Mouse (Mus musculus) limb, embryonic 14.5 days (tissue): Measurements from ENCODE around the gene Git2. TPM values are rescaled to one million over a fixed set of nuclear protein-coding genes. Genes with fewer than 3 reads are reported as not detected.

Experiments
- ATAC-seq: fragments of 200-750 bp; cut with Nextera tagmentation; 2 replicates; pipeline ENCODE4 v1.8.0; 2017; ENCODE audit warnings: low read depth, moderate number of reproducible peaks, moderate TSS enrichment; ENCODE audit not compliant: low FRiP score
- DNase-seq: peaks from one replicate; pipeline ENCODE4 v3.0.0-alpha.2; 2015; ENCODE audit warnings: low spot score
- H3K27ac ChIP-seq: fragments of 300-500 bp; sonication (generic); replicated peaks from 2 replicates; pipeline ENCODE4 v1.5.1; 2014; ENCODE audit warnings: low read depth, mild to moderate bottlenecking, low read length, moderate library complexity, mixed read lengths
- H3K27me3 ChIP-seq: fragments of 300-500 bp; sonication (generic); 2 replicates; pipeline ENCODE4 v1.6.1; 2014; ENCODE audit warnings: low read length, mixed read lengths; ENCODE audit not compliant: control insufficient read depth, insufficient read depth
- H3K36me3 ChIP-seq: fragments of 300-500 bp; sonication (generic); 2 replicates; pipeline ENCODE4 v1.6.1; 2014; ENCODE audit warnings: mild to moderate bottlenecking, low read length, moderate library complexity, mixed read lengths; ENCODE audit not compliant: control insufficient read depth, insufficient read depth
- H3K4me1 ChIP-seq: fragments of 300-500 bp; sonication (generic); 2 replicates; pipeline ENCODE4 v1.6.1; 2014; ENCODE audit warnings: antibody characterized with exemption, low read length, mixed read lengths; ENCODE audit not compliant: control insufficient read depth, insufficient read depth
- H3K4me2 ChIP-seq: fragments of 300-500 bp; sonication (generic); replicated peaks from 2 replicates; pipeline ENCODE4 v1.6.1; 2014; ENCODE audit warnings: low read depth, mild to moderate bottlenecking, low read length, moderate library complexity; ENCODE audit not compliant: severe bottlenecking
- H3K4me3 ChIP-seq: fragments of 300-500 bp; sonication (generic); replicated peaks from 2 replicates; pipeline ENCODE4 v1.5.1; 2014; ENCODE audit warnings: low read length
- H3K9ac ChIP-seq: fragments of 300-500 bp; sonication (generic); 2 replicates; pipeline ENCODE4 v1.6.1; 2014; ENCODE audit warnings: mild to moderate bottlenecking, low read depth, low read length, moderate library complexity; ENCODE audit not compliant: severe bottlenecking
- H3K9me3 ChIP-seq: fragments of 300-500 bp; sonication (generic); 2 replicates; pipeline ENCODE4 v1.6.1; 2016; ENCODE audit warnings: low read length; ENCODE audit not compliant: control insufficient read depth
- POLR2A ChIP-seq: fragments of 200-500 bp; IDR thresholded peaks from 2 replicates; pipeline ENCODE4 v1.8.0; 2012; ENCODE audit warnings: inconsistent platforms, mild to moderate bottlenecking, moderate library complexity, borderline replicate concordance; ENCODE audit not compliant: insufficient read depth, insufficient read length; ENCODE audit errors: extremely low read depth
- WGBS: fragments of 180-500 bp; shearing (Covaris S2); extraction: QIAGEN DNeasy Blood & Tissue Kit; methylation state at CpG from one replicate; pipeline ENCODE4 v1.1.7; 2014; 5-methylcytosine and 5-hydroxymethylcytosine counted together
- polyA plus RNA-seq, 2 experiments: library from polyadenylated mRNA; depleted of rRNA in 1 of 2; stranded (reverse) in 1 of 2; unstranded in 1 of 2; fragments of >200 nt; fragmentation: Nextera tagmentation in 1 of 2; extraction: Ambion mirVana in 1 of 2; gene quantifications; 2 replicates each; pipeline versions ENCODE4 v1.2.1 to v1.2.3; 2012 to 2014

The Git2 gene
- polyA plus RNA-seq, 2 experiments = 41.6 to 64.2 TPM

DNA sequence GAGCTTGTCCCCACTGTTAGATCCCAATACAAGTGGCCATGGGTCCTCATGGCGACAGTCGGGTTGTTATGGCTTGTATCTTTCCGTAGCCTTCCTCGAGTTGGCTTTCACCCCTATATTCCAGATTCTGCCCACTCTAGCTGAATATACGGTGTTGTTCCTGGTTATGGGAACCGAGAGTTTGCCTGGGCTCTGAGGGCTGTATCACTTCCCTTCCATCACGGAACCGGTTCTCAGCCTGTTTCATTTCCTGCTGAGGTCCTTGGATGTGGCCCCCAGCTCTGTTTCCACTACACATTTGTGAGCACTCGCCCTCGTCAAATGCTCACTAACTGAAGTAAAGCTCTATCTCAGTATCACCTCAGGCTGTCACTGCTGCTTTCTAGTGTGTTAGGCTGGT lies 53.3 kb downstream of the Git2 start:
- 90% methylated on average over 10 of the region's 10 CpGs for WGBS
- ATAC-seq (no peak), DNase-seq (no peak)
- H3K27me3 ChIP-seq = no peaks in the 10 kb centered on the region
- no peak overlapping the region for H3K4me3 ChIP-seq
- no peak overlapping the region for H3K4me2 ChIP-seq
- H3K36me3 ChIP-seq = peaks cover 57% of the 10 kb centered on the region
- no peaks in the 10 kb centered on the region for H3K4me1 ChIP-seq
- no peak overlapping the region; the same call in 1 of the 2 replicates for H3K27ac ChIP-seq
- no peak for TF ChIP-seq POLR2A
- no peaks in the 10 kb centered on the region for H3K9me3 ChIP-seq
- no peak overlapping the region for H3K9ac ChIP-seq

DNA sequence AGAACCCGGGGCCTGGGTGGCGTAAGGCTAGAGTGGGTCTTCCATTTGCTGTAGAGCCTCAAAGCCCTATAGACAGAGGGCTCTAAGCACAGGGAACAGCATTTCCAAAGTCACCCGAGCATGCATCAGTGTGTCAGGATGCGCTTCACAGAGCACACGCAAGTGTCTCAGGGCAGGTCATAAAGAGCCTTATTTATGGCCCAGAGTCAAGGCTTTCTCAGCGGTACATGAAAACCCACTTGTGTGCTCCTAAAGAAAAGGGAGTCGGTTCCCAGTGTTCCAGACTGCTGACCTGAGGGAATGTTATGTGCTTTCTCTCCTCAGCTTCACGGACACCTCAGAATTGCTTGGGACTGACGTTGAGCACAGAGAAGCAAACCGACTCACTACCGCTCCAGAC lies 54.5 kb downstream of the Git2 start:
- DNase-seq (no peak), ATAC-seq (no peak)
- TF ChIP-seq POLR2A = no peak
- H3K4me3 ChIP-seq = no peak overlapping the region
- H3K36me3 ChIP-seq = peaks cover 65% of the 10 kb centered on the region
- H3K27me3 ChIP-seq = no peaks in the 10 kb centered on the region
- WGBS = 90% methylated on average over 11 of the region's 11 CpGs
- no peaks in the 10 kb centered on the region for H3K9me3 ChIP-seq
- H3K4me2 ChIP-seq = no peak overlapping the region
- H3K4me1 ChIP-seq = no peaks in the 10 kb centered on the region
- H3K27ac ChIP-seq = no peak overlapping the region
- H3K9ac ChIP-seq = no peak overlapping the region

DNA sequence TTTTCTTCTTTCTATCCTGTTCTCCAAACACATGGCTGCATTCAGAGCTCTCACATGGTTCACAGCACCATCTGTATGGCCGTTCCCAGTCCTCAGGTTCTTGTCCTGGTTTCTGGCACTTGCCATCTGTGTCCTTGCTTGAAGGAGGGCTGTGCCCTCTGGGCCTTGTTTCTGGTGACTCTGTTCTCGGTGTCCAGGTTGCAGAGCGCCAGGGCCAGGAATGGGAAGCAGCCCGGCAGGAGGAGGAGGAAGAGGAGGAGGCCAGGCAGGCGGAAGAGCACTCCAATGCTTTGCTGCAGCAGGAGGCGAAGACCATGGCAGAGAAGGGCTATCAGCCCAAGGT lies 55.4 kb downstream of the Git2 start:
- Histone ChIP-seq H3K9me3 (no peaks in the 10 kb centered on the region), H3K27ac (no peak overlapping the region), H3K4me3 (no peak overlapping the region), H3K9ac (no peak overlapping the region), H3K36me3 (peaks cover 71% of the 10 kb centered on the region), H3K27me3 (no peaks in the 10 kb centered on the region), H3K4me2 (no peak overlapping the region), H3K4me1 (no peaks in the 10 kb centered on the region)
- no peak for TF ChIP-seq POLR2A
- no peak for DNase-seq
- WGBS = 92% methylated on average over 6 of the region's 6 CpGs
- no peak for ATAC-seq

DNA sequence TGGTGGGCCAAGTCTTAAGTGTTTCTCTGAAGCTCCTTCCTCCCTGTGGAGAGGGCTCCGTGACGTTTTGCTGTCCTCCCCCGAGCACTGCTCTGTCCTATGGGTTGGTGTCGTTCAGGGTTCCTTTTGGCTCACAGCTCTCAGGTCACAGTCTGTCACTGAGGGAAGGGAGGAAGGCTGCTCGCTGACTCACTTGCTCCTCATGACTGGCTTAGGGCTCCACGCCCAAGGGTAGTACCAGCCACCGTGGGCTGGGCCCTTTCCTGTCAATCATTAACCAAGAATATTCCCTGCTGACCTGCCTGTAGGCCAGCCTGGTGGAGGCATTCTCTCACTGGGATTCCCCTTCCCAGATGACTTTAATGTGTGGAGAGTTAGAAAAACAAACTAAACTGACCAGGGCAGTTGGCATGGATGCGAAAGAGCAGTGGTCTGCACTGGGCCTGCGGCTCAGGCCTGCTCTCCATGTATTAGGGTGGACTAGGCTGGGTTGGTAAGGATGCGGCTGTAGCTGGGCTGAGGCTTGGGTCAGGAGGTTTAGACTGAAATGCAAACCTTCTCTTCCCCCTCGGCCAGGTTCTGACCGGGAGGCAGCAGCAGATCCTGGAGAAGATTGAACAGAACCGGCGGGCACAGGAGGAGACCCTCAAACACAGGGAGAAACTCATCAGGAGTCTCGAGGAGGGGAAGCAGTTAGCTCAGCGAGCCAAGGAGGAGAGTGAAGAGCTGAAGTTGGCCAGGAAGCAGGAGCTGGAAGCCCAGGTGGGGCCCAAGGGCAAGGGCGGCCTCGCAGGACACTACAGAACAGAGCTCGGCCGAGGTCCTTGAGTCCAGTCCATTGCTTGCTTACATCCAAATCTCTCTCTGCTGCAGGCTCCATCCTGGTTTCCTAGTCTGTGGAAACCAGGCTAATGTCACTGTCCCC lies 56.1 kb downstream of the Git2 start:
- Histone ChIP-seq H3K4me3 (no peak overlapping the region), H3K27ac (no peak overlapping the region), H3K36me3 (peaks cover 77% of the 10 kb centered on the region), H3K9ac (no peak overlapping the region), H3K4me2 (no peak overlapping the region), H3K9me3 (no peaks in the 10 kb centered on the region), H3K4me1 (no peaks in the 10 kb centered on the region), H3K27me3 (no peaks in the 10 kb centered on the region)
- DNase-seq = no peak
- ATAC-seq = no peak
- no peak for TF ChIP-seq POLR2A
- 86% methylated on average over 15 of the region's 20 CpGs for WGBS

DNA sequence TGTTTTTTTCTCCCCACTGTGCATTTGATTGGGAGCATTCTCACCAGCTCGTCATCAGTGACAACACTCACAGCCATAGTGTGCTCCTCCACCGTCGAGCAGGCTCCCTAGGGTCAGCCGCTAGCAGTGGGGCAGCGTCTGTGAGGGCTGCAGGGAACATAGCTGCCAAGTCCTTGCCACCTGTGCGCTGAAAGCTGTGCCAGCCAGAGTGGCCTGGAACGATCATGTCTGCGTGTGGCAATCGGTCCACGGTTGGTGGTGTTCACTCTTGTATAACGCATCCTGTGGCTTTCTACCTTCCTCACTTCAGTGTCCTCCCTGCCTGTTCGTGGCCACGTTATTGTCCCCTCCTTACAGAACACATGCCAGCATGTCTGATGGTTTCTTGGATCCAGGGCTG lies 56.8 kb downstream of the Git2 start:
- Histone ChIP-seq H3K4me1 (no peaks in the 10 kb centered on the region), H3K9ac (no peak overlapping the region), H3K4me3 (no peak overlapping the region), H3K4me2 (no peak overlapping the region), H3K36me3 (peaks cover 85% of the 10 kb centered on the region), H3K27ac (no peak overlapping the region), H3K9me3 (no peaks in the 10 kb centered on the region), H3K27me3 (no peaks in the 10 kb centered on the region)
- ATAC-seq (no peak), DNase-seq (no peak)
- WGBS = 92% methylated on average over 13 of the region's 13 CpGs
- TF ChIP-seq POLR2A = no peak
